30 mouse cellular contexts compared by ENCODE assay signal in the genomic region with DNA sequence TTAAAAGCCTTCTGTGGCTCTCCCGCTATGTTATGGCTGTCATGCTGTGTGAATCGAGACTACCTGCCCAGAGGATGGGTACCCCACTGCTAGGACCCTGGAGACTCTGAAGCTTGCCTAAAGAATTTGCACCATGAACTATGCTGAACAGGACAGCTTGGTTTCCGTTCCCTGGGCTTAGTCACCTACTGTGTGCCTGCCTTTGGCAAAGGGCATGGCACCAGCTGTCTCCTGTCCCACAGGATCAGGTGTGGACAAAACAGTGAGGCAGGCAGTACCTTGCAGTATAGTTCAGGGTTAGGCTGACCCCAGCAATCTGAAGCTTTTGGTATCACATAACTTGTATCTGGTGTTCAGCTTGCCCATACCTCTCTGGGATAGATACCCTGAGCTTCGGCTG. TPM values are rescaled to one million over a fixed set of nuclear protein-coding genes. Genes with fewer than 3 reads are reported as not detected.
A peak's percentile ranks its signal among the peaks of the same experiment; 100 is the strongest.
DNase-seq lines count a peak whose midpoint lies in the region; ATAC-seq and TF ChIP-seq lines count a peak whose summit lies in the region.
"Had no signal": no experiment of that assay in that cellular context is flagged by ENCODE, and none has a peak within 500 bp of the region (broad histone marks: within the 10 kb centered on the region; RNA-seq: fewer than 3 reads in every experiment).

No protein-coding gene starts in this region.

- H3K4me1 ChIP-seq in forebrain, embryonic 16.5 days (replicated peaks; ENCODE audit: control insufficient read depth, insufficient read depth, low read length) = no peaks in the 10 kb centered on the region
- H3K4me1 ChIP-seq: embryonic facial prominence, embryonic 12.5 days; embryonic facial prominence, embryonic 15.5 days; forebrain, embryonic 15.5 days; heart, embryonic 15.5 days; hindbrain, embryonic 10.5 days; hindbrain, embryonic 13.5 days; intestine, embryonic 15.5 days had no signal

- WGBS in forebrain, embryonic 16.5 days = 81% methylated on average over 4 of the region's 4 CpGs

- TF ChIP-seq CTCF in left cerebral cortex, adult 2 months (IDR thresholded peaks at IDR 0.05) = no peak

- DNase-seq in cerebellum, adult 11 months = peak; percentile 45
- DNase-seq in cerebellum, adult 18-20 months = peak; percentile 69 to 73
- DNase-seq in cerebellum, adult 9-10 months = peak; percentile 77
- DNase-seq in cerebellum, postnatal 25 days = peak; percentile 73 to 74
- DNase-seq in left cerebral cortex, adult 2 months (ENCODE audit: extremely low spot score in 1 of 2, low spot score in 2 of 2) = no peak
- DNase-seq: adrenal gland, adult 8-10 months; adrenal gland, postnatal 25 days; gastrocnemius, postnatal 14 days; heart, adult 11 months; heart, postnatal 10 days; heart, postnatal 36 days; kidney, adult 11 months; kidney, adult 8-10 months had no signal

- intact Hi-C loops in left cerebral cortex, adult 2 months (cut with DNase I) = loop anchor here (10.0 kb wide), 1 partner anchor 641 kb away; no protein-coding TSS in a partner anchor

- no peaks in the 10 kb centered on the region for H3K27me3 ChIP-seq in forebrain, embryonic 16.5 days (replicated peaks; ENCODE audit: control insufficient read depth, insufficient read depth, low read length)
- H3K27me3 ChIP-seq: embryonic facial prominence, embryonic 12.5 days; embryonic facial prominence, embryonic 15.5 days; forebrain, embryonic 15.5 days; heart, embryonic 15.5 days; hindbrain, embryonic 13.5 days; intestine, embryonic 15.5 days had no signal

- no peak overlapping the region for H3K4me3 ChIP-seq in left cerebral cortex, adult 2 months
- H3K4me3 ChIP-seq in forebrain, embryonic 16.5 days (replicated peaks; ENCODE audit: low read length) = no peak overlapping the region
- H3K4me3 ChIP-seq: embryonic facial prominence, embryonic 12.5 days; embryonic facial prominence, embryonic 15.5 days; forebrain, embryonic 15.5 days; heart, embryonic 15.5 days; hindbrain, embryonic 10.5 days; hindbrain, embryonic 13.5 days; intestine, embryonic 15.5 days had no signal

- no peak overlapping the region for H3K9ac ChIP-seq in forebrain, embryonic 16.5 days (replicated peaks; ENCODE audit: low read depth, low read length)
- H3K9ac ChIP-seq: embryonic facial prominence, embryonic 12.5 days; embryonic facial prominence, embryonic 15.5 days; forebrain, embryonic 15.5 days; heart, embryonic 15.5 days; hindbrain, embryonic 13.5 days; intestine, embryonic 15.5 days had no signal

- no peak overlapping the region for H3K4me2 ChIP-seq in forebrain, embryonic 16.5 days (ENCODE audit: low read length)
- H3K4me2 ChIP-seq: embryonic facial prominence, embryonic 12.5 days; embryonic facial prominence, embryonic 15.5 days; forebrain, embryonic 15.5 days; heart, embryonic 11.5 days; heart, embryonic 15.5 days; hindbrain, embryonic 13.5 days; intestine, embryonic 15.5 days had no signal

- no peaks in the 10 kb centered on the region for H3K36me3 ChIP-seq in forebrain, embryonic 16.5 days (ENCODE audit: control insufficient read depth, insufficient read depth)
- H3K36me3 ChIP-seq: embryonic facial prominence, embryonic 12.5 days; embryonic facial prominence, embryonic 15.5 days; forebrain, embryonic 15.5 days; heart, embryonic 15.5 days; hindbrain, embryonic 10.5 days; hindbrain, embryonic 13.5 days; intestine, embryonic 15.5 days had no signal

- no peak overlapping the region for H3K27ac ChIP-seq in left cerebral cortex, adult 2 months
- H3K27ac ChIP-seq in forebrain, embryonic 16.5 days (ENCODE audit: low read length) = no peak overlapping the region
- H3K27ac ChIP-seq: embryonic facial prominence, embryonic 12.5 days; embryonic facial prominence, embryonic 15.5 days; forebrain, embryonic 15.5 days; heart, embryonic 15.5 days; hindbrain, embryonic 10.5 days; hindbrain, embryonic 13.5 days; intestine, embryonic 15.5 days had no signal

- no peaks in the 10 kb centered on the region for H3K9me3 ChIP-seq in forebrain, embryonic 16.5 days (ENCODE audit: control insufficient read depth, low read length)
- H3K9me3 ChIP-seq: embryonic facial prominence, embryonic 12.5 days; embryonic facial prominence, embryonic 15.5 days; forebrain, embryonic 15.5 days; heart, embryonic 15.5 days; hindbrain, embryonic 10.5 days; hindbrain, embryonic 13.5 days; intestine, embryonic 15.5 days had no signal

- ATAC-seq in megakaryocyte-erythroid progenitor cell, adult 5-6 weeks (replicated peaks; ENCODE audit: low FRiP score, low TSS enrichment, poor library complexity, severe bottlenecking) = no peak
- ATAC-seq in CD4-positive, CD25-positive, alpha-beta regulatory T cell, adult 4 months = no peak
- ATAC-seq in forebrain, embryonic 16.5 days = no peak
- ATAC-seq: activated CD4-positive, CD25-positive, alpha-beta regulatory T cell, adult 4 months; forebrain, embryonic 15.5 days; hindbrain, embryonic 16.5 days; intestine, embryonic 15.5 days had no signal

RNA-seq across cellular contexts. Expression of gene Car10, which starts 25.9 kb away (rescaled TPM):
- total RNA-seq in megakaryocyte-erythroid progenitor cell, adult 5-6 weeks (2014; fragmentation: Nextera tagmentation) = not detected in 2 replicates
- not detected in 2 replicates for total RNA-seq in megakaryocyte-erythroid progenitor cell, adult 5-6 weeks (2017)
- polyA plus RNA-seq in CD4-positive, CD25-positive, alpha-beta regulatory T cell, adult 4 months (2017; shearing (Covaris generic)) = not detected
- 100 to 1,000 TPM; 144 to 153 TPM for total RNA-seq in left cerebral cortex, adult 2 months (2021)
- polyA plus RNA-seq in forebrain, embryonic 16.5 days (2015; fragmentation: Nextera tagmentation; extraction: Ambion mirVana) = 7.7 and 18.6 TPM in 2 replicates
- total RNA-seq: ES-E14; gastrocnemius, adult 18-20 months; heart, adult 8-10 months; heart, postnatal 10 days; heart, postnatal 36 days had no signal
- polyA plus RNA-seq: C2C12 had no signal

Comparison
In these comparisons a context has a peak if more than half of its experiments do, and no peak if none do; other contexts are left out.
1. DNase-seq: peak in cerebellum, adult 11 months (single experiment), cerebellum, adult 18-20 months (2 of 2), cerebellum, adult 9-10 months (single experiment) and cerebellum, postnatal 25 days (2 of 2); none in left cerebral cortex, adult 2 months (0 of 2).
2. RNA of gene Car10, which starts 25.9 kb away (total RNA-seq): 144 to 153 TPM in left cerebral cortex, adult 2 months; not detected in megakaryocyte-erythroid progenitor cell, adult 5-6 weeks; every median in the first group is over 100 times any median in the second.